Mouse (Mus musculus) kidney, postnatal 10 days (tissue): ENCODE data around the gene Ppbp.
"Not testable (repeated sequence)": the region's sequence is repeated elsewhere in the genome, so short reads cannot be mapped to it uniquely, and the experiment has no call there.

Experiments
- DNase-seq: peaks from one replicate; pipeline ENCODE4 v3.0.0; 2021; ENCODE audit warnings: mixed read lengths

Ppbp gene

GRCm38 (mm10) chr5:90788114-90788513, 19.8 kb downstream of the Ppbp start:
- no peak for DNase-seq

GRCm38 (mm10) chr5:90789306-90790073, 21.2 kb downstream of the Ppbp start:
- peak; percentile 13 for DNase-seq

GRCm38 (mm10) chr5:90790074-90790502, 21.8 kb downstream of the Ppbp start:
- peak; percentile 17 for DNase-seq

GRCm38 (mm10) chr5:90794195-90794625, 25.9 kb downstream of the Ppbp start, which contains the start of gene Cxcl15:
Cxcl15 (plus strand) TSS chr5:90794534.
- DNase-seq: no peak

- DNase-seq: not testable (repeated sequence)
Observed at GRCm38 (mm10) chr5:90795392-90795791, 27.1 kb downstream of the Ppbp start.

GRCm38 (mm10) chr5:90804574-90804973, 36.3 kb downstream of the Ppbp start:
- DNase-seq: no peak

- DNase-seq: no peak
Observed at GRCm38 (mm10) chr5:90806050-90806449, 37.7 kb downstream of the Ppbp start.

GRCm38 (mm10) chr5:90807176-90807950, 39.0 kb downstream of the Ppbp start:
- DNase-seq: no peak
